Mouse (Mus musculus): ENCODE data around the gene Agr3. TPM values are rescaled to one million over a fixed set of nuclear protein-coding genes. Genes with fewer than 3 reads are reported as not detected.

Gene Agr3
- polyA plus RNA-seq (2012; rRNA removed): not detected in 2 replicates

DNA sequence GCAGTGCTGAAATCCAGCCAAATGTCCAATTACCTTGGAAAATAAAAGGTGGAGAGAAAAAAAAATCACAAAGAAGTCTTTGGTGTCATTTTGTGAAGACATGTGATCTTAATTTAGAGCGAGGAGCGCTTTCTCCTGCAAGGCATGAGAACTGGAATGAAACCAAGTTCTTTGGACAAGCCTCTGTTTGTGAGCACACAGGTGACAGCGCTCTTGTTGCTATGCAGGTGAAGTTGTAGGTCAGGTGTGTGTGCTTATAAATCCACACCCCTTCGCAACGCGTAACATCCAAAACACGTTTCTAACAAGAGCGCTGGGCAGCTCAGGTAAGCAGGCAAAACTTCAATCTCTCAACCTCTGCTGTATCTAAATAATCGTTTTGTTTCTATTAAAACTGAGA, at the start of gene Agr3:
Agr3 (plus strand) TSS at position 219 of the 400 bp plus-strand sequence.
- Histone ChIP-seq H3K27me3 (ENCODE audit: control insufficient read depth, insufficient read depth, low read length) (no peaks in the 10 kb centered on the region), H3K4me3 (replicated peaks; ENCODE audit: insufficient read depth, low read depth, low read length) (no peak within 1 kb of the TSS), H3K4me1 (ENCODE audit: control insufficient read depth, insufficient read depth, low read length) (no peaks in the 10 kb centered on the region), H3K27ac (ENCODE audit: insufficient read depth, low read length) (no peak within 1 kb of the TSS)
- TF ChIP-seq CTCF (IDR thresholded peaks at IDR 0.05; ENCODE audit: borderline replicate concordance, insufficient read depth, low read depth, low read length): no peak
- no peak for TF ChIP-seq POLR2A (IDR thresholded peaks at IDR 0.05; ENCODE audit: borderline replicate concordance, insufficient read depth, low read length)
- 88% methylated on average over 9 of the region's 9 CpGs for WGBS
- DNase-seq: no peak

DNA sequence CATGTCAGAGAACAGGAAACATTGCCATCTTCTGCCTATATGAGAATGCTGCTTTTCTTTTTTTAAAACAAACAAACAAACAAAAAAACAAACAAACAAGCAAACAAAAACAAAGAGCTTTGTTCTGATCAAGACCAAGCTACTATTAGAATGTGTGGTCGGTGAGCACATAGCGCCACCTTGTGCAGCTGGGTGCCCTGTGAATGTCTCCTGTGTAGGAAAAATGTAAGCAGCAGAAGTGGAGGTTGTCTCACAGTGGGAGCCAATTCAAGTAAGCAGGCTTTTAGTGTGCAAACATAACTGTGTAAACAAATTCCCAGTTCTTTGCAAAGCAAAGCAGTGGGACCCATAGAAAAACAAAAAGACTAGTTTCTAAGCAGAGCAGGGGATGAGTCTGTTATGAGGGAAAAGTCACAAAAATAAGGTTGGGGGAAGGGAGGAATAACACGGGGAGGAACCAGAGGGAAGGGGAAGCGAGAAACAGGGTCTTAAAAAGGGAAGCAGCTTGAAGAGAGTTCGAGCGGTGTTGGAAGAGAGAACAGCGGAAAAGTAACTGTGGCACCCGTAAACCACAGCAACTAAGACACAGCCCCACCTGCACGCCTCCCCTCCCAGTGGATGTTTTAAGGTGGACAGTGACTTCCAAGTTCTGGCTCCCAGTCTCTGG, 40.4 kb upstream of the Agr3 start:
- no peak for TF ChIP-seq POLR2A (IDR thresholded peaks at IDR 0.05; ENCODE audit: borderline replicate concordance, insufficient read depth, low read length)
- no peak for TF ChIP-seq CTCF (IDR thresholded peaks at IDR 0.05; ENCODE audit: borderline replicate concordance, insufficient read depth, low read depth, low read length)
- no peak overlapping the region for H3K4me3 ChIP-seq (replicated peaks; ENCODE audit: insufficient read depth, low read depth, low read length)
- no peak for DNase-seq
- no peaks in the 10 kb centered on the region for H3K27me3 ChIP-seq (ENCODE audit: control insufficient read depth, insufficient read depth, low read length)
- WGBS: 69% methylated on average over 9 of the region's 9 CpGs
- no peak overlapping the region for H3K27ac ChIP-seq (ENCODE audit: insufficient read depth, low read length)
- no peaks in the 10 kb centered on the region for H3K4me1 ChIP-seq (ENCODE audit: control insufficient read depth, insufficient read depth, low read length)

DNA sequence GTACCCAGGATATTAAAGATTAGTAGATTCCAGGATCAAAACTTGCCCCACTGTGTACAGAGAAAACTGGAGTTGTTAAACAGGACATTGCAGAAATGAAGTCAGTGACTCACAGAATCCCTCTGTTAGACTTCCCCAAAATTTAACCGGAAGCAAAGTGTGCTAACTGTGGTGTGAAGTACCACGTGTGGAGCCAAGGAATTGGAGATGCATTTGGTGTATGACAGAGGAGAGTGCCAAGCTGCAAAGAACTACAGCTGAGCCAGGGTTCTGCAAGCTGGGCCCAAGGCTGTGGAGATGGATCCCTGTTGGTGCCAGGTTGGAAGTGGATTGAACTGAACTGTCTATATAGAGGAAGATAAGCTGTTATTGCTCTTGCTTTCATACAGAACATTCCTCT, 36.0 kb upstream of the Agr3 start:
- Histone ChIP-seq H3K4me3 (replicated peaks; ENCODE audit: insufficient read depth, low read depth, low read length) (no peak overlapping the region), H3K4me1 (ENCODE audit: control insufficient read depth, insufficient read depth, low read length) (no peaks in the 10 kb centered on the region), H3K27ac (ENCODE audit: insufficient read depth, low read length) (no peak overlapping the region), H3K27me3 (ENCODE audit: control insufficient read depth, insufficient read depth, low read length) (no peaks in the 10 kb centered on the region)
- DNase-seq: no peak
- 20% methylated on average over 2 of the region's 2 CpGs for WGBS
- TF ChIP-seq CTCF (IDR thresholded peaks at IDR 0.05; ENCODE audit: borderline replicate concordance, insufficient read depth, low read depth, low read length) (no peak), POLR2A (IDR thresholded peaks at IDR 0.05; ENCODE audit: borderline replicate concordance, insufficient read depth, low read length) (no peak)

DNA sequence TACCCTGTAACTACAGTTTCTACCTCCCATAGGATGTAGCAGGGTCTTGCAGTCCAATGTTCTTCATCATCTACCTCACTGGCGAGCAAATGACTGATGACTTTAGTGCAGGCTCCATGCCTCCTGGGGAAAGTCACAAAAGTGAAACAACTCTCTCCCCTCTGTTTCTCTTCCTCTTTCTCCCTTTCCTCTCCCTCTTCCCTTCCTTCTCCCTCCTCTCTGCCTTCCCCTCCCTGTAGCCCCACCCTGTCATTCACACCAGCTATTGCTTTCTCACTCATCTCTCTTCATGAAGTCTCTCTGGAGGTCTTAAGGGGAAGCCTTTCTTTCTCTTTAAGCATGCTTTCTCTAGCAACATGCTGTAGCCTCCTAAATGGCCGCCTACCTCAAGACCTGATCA, 34.7 kb upstream of the Agr3 start:
- H3K4me3 ChIP-seq (replicated peaks; ENCODE audit: insufficient read depth, low read depth, low read length): no peak overlapping the region
- no peak for TF ChIP-seq POLR2A (IDR thresholded peaks at IDR 0.05; ENCODE audit: borderline replicate concordance, insufficient read depth, low read length)
- no peaks in the 10 kb centered on the region for H3K4me1 ChIP-seq (ENCODE audit: control insufficient read depth, insufficient read depth, low read length)
- WGBS: 90% methylated on average over 2 of the region's 2 CpGs
- H3K27ac ChIP-seq (ENCODE audit: insufficient read depth, low read length): no peak overlapping the region
- H3K27me3 ChIP-seq (ENCODE audit: control insufficient read depth, insufficient read depth, low read length): no peaks in the 10 kb centered on the region
- no peak for DNase-seq

DNA sequence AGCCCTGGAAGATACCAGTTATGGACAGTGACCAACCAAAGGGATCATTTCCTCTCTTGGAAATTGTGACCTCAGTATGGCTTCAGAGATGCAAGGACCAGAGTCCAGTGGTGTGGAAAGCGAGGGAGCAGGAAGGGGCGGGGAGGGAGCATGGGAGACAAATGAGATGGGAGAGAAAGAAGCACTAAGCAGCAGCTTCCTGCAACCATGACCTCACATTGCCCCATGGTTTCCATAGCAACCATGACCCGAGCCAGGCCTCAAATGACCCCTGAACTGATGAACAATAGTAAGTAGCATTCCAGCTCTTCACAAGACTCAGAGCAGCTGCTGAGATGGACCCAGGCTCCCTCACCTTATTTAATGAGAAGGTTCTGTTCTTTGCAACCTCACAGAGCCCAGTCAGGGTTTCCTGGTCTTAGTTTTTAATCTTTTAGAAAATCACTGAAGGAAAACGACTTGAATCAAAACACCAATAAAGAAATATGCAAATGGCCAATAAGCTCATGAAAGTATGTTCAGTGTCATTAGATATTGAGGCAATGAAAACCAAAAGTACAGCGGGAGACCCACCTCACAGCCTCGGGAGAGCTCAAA, 31.0 kb upstream of the Agr3 start:
- no peaks in the 10 kb centered on the region for H3K27me3 ChIP-seq (ENCODE audit: control insufficient read depth, insufficient read depth, low read length)
- H3K4me1 ChIP-seq (ENCODE audit: control insufficient read depth, insufficient read depth, low read length): no peaks in the 10 kb centered on the region
- no peak overlapping the region for H3K27ac ChIP-seq (ENCODE audit: insufficient read depth, low read length)
- DNase-seq: no peak
- no peak for TF ChIP-seq POLR2A (IDR thresholded peaks at IDR 0.05; ENCODE audit: borderline replicate concordance, insufficient read depth, low read length)
- TF ChIP-seq CTCF (IDR thresholded peaks at IDR 0.05; ENCODE audit: borderline replicate concordance, insufficient read depth, low read depth, low read length): no peak
- WGBS: 35% methylated on average over 6 of the region's 6 CpGs
- no peak overlapping the region for H3K4me3 ChIP-seq (replicated peaks; ENCODE audit: insufficient read depth, low read depth, low read length)

DNA sequence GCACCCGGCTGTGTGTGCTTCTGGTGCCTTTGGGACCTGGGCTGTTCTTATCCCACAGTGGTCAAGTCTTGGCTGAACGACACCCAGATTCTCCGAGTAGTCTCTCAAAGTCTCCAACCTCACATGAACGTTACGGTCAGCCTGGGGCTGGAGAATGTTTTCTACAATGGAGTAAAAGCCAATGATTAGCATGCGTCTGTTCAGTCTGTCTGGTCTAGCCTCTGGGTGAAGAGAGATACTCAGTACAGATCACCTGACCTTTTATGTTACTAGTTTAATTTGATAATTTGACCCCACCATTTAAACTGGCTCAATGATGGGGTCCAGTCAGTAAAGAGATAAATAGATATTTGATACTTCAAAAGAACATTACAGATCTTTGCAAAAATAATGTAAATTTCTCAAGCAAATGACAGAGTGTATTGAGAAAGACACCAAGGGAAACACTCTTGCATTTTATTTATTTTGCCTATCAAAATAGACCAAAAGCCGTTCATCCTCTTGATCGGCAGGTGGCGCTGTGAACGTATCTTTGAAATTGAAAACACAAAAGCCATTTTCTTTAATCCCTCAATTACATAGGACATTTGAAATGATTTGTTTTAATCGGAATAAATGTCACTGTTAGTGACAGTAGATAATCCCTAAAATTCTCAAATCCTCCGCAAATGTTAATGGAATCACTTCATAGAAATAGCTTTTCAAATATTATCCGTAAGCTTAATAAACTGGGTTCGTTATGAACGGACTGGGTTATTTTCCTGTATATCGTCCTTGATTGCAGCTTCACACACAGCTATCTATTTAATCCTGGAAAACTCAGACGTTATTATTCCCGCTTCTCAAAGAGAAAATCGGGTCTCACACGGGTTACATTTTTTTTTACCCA, 29.3 kb upstream of the Agr3 start:
- 13% methylated on average over 20 of the region's 20 CpGs for WGBS
- DNase-seq: peak; percentile 45 to 54

DNA sequence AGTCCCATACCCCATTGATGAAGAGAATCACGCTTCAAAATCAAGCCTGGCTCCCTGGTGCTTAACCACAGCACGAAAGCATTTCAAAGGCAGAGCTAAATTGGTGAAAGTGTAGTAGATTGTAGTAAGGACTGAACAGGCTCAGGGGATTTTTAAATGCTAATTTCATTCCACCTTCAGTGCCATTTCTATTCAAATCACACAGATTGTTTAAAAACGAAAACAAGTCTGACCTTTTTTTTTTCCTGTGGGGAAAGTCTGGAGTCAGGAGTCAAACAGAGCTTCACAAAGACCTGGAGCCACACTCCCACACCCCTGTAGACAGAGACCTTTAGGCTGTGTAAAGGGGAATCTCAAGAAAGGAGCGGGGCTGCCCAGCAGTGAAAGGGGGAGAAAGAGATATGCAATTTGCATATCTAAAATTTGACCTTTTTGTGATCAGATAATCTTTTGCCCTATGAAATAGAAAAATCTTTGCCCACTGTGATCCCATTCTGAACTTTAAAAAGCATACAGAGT, 28.6 kb upstream of the Agr3 start:
- no peak overlapping the region for H3K27ac ChIP-seq (ENCODE audit: insufficient read depth, low read length)
- no peaks in the 10 kb centered on the region for H3K4me1 ChIP-seq (ENCODE audit: control insufficient read depth, insufficient read depth, low read length)
- WGBS: 8% methylated on average over 4 of the region's 4 CpGs
- no peaks in the 10 kb centered on the region for H3K27me3 ChIP-seq (ENCODE audit: control insufficient read depth, insufficient read depth, low read length)
- H3K4me3 ChIP-seq (replicated peaks; ENCODE audit: insufficient read depth, low read depth, low read length): peak overlapping the region; percentile 47
- no peak for DNase-seq
- TF ChIP-seq POLR2A (IDR thresholded peaks at IDR 0.05; ENCODE audit: borderline replicate concordance, insufficient read depth, low read length) (no peak), CTCF (IDR thresholded peaks at IDR 0.05; ENCODE audit: borderline replicate concordance, insufficient read depth, low read depth, low read length) (no peak)

More for the DNA sequence above, 29.3 kb upstream of the Agr3 start:
- peak overlapping the region; percentile 47 for H3K4me3 ChIP-seq (replicated peaks; ENCODE audit: insufficient read depth, low read depth, low read length)
- TF ChIP-seq POLR2A (IDR thresholded peaks at IDR 0.05; ENCODE audit: borderline replicate concordance, insufficient read depth, low read length) (no peak), CTCF (IDR thresholded peaks at IDR 0.05; ENCODE audit: borderline replicate concordance, insufficient read depth, low read depth, low read length) (peak; percentile 13; the same call in 1 of the 2 replicates)
- H3K27me3 ChIP-seq (ENCODE audit: control insufficient read depth, insufficient read depth, low read length): no peaks in the 10 kb centered on the region
- H3K27ac ChIP-seq (ENCODE audit: insufficient read depth, low read length): no peak overlapping the region
- no peaks in the 10 kb centered on the region for H3K4me1 ChIP-seq (ENCODE audit: control insufficient read depth, insufficient read depth, low read length)

Data from cerebellum, adult 2 months (tissue).